Mouse (Mus musculus): ENCODE data around the gene Timeless.
A peak's percentile ranks its signal among the peaks of the same experiment; 100 is the strongest.
"Not testable (repeated sequence)": the region's sequence is repeated elsewhere in the genome, so short reads cannot be mapped to it uniquely, and the experiment has no call there.

Timeless gene

GRCm38 (mm10) chr10:128212871-128213323 is 19.0 kb upstream of the Timeless start:
- DNase-seq (ENCODE audit: low spot score): peak; percentile 32

DNA sequence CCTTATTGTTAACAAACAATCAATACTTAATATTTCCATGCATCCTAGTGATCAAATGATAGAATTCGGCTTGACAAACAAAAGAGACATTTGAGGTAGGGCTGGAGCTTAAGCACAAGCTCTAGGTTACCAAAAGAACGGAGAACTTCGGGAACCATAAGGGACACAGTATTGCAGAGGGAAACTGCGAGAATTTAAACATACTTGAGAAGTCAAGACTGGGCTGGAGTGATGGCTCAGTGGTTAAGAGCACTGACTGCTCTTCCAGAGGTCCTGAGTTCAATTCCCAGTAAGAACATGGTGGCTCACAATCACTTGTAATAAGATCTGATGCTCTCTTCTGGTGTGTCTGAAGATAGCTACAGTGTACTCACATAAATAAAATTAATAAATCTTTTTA is 17.8 kb upstream of the Timeless start:
- DNase-seq (ENCODE audit: low spot score): not testable (repeated sequence)

GRCm38 (mm10) chr10:128214981-128215380 is 16.9 kb upstream of the Timeless start:
- DNase-seq (ENCODE audit: low spot score): no peak

GRCm38 (mm10) chr10:128218387-128219117 is 13.3 kb upstream of the Timeless start:
- DNase-seq (ENCODE audit: low spot score): no peak

- DNase-seq (ENCODE audit: low spot score): no peak
Measured at GRCm38 (mm10) chr10:128221533-128222286, 10.2 kb upstream of the Timeless start.

- DNase-seq (ENCODE audit: low spot score): no peak
Measured at GRCm38 (mm10) chr10:128225064-128225463, 6.8 kb upstream of the Timeless start.

DNA sequence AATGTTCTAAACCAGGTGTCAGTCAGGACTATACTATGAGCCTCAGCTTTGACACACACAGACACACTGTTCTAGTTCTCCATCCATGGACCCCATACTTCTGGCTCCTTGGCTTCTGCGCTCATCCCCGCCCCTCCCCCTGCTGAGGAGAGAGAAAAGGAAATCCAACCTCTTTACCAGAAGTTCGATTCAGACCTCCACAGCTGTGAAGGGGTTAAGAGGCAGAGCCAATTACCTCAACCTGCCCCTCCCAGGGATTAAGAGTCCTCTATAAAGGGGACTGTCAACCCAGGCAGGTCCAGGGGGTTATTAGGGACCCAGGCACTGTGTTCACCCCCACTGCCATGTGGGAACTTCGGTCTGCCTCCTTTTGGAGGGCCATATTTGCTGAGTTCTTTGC is 6.3 kb upstream of the Timeless start, which contains the start of gene Mip:
Gene Mip (plus strand): TSS at position 301 of the 400 bp plus-strand sequence.
- no peak for DNase-seq (ENCODE audit: low spot score)

- no peak for DNase-seq (ENCODE audit: low spot score)
Measured at GRCm38 (mm10) chr10:128227592-128227991, 4.3 kb upstream of the Timeless start.

DNA sequence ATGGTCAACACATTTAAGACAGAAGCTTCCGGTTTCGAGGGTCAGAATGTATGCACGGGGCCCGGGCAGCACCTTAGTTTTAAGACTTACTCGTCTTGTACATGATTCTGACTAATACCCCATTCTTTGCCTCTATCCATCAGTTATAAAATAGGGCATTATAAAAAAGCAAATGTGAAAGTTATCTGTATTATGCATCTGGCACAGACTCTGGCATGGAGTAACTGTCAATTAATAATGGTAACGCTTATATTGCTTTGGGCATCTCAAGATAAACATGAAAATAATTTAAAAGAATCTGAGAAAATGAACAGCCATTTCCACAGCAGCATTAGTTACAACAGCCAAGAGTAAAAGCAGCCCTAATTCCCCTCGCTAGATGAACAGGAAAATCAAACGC is 3.9 kb upstream of the Timeless start:
- no peak for DNase-seq (ENCODE audit: low spot score)

DNA sequence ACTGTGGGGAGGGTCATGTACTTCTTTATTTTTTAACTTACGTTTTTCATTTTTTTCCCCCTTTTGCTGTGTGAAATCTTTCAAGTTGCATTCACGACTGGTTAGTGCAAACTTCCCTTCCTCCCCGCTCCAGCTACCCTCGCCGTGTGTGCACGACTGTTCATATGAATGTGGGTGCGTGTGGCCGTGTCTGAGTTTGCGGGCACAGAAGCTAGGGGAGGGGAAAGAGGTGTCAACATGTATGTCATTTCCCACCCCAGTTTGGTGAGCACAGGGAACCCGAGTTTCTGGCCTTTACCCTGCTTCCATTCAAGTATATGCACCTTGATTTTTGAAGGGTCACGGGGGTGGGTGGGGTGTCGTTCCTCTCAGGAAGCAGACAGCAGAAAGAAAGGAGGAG is 1.3 kb upstream of the Timeless start:
- DNase-seq (ENCODE audit: low spot score): no peak

GRCm38 (mm10) chr10:128231146-128231545 is 719 bp upstream of the Timeless start:
- DNase-seq (ENCODE audit: low spot score): no peak

DNA sequence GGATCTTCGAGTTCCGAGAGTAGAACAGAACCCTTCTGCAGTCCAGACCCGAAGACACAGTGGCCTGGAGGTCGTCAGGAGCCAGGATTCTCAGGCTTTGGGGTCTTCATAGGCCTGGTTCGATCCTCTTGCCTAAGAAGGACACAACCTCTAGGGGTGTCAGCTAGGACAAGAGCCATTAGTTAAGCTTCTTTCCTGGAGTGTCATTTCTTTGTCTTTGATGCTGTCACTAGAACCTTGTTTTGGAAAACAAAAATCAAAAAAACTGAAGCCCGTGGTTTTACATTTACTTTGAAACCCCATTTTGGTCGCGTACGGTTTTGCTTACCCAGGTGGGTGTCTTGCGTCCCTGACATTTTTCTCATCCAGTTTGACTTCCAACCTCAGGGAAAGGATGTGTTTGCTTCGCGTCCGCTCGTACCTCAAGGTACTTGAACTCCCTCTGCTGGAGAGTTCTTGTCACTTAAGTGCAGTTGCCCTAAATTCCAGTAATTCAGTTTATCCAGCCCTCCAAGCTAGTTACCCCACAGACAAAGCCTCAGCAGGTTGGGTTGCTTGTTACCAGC is 638 bp downstream of the Timeless start:
- DNase-seq (ENCODE audit: low spot score): peak; percentile 15

- DNase-seq (ENCODE audit: low spot score): no peak
Measured at GRCm38 (mm10) chr10:128236321-128236720, 4.5 kb downstream of the Timeless start.

DNA sequence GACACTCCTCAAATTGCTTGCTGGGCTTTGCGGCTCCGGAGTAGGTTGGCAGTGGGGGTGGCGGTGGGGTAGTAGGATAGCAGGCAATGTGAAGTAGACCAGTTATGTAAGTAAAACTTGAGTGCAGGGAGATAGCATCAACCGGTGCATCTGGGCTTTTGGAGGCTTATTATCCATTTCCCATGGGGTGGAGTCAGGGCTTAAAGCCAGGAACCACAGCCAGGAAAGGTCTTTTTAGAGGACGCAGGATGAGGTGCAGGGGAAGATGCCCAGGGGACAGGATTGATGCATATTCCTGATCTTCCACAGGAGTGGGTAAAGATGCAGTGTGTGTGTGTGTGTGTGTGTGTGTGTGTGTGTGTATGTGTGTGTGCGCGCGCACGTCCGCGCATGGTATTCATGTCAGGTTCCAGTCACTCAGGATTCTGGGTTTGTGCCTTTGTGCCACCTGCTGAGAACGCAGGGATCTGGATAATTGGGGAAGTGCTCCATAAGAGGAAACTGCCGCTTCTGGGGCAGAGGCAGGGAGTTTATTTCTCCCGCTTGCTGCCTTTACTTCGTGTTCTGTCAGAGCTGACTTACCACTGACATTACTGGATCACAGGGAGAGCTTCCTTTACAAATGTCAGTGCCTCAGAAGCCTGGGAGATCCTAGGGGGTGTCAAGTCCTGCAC is 6.1 kb downstream of the Timeless start:
- DNase-seq (ENCODE audit: low spot score): no peak

- DNase-seq (ENCODE audit: low spot score): no peak
Measured at GRCm38 (mm10) chr10:128239140-128239539, 7.3 kb downstream of the Timeless start.

DNA sequence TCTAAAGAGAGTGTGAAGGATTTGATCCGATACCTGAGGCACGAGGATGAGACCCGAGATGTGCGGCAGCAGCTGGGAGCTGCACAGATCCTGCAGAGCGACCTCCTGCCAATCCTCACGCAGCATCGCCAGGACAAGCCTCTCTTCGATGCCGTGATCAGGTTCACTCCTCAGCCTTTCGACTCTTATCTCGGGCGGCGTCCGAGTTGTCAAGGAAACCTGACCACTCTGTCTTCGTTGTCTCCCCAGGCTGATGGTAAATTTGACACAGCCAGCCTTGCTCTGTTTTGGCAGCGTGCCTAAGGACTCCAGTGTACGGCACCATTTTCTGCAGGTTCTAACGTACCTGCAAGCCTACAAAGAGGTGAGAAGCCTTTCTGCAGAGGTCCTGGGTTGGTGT is 8.3 kb downstream of the Timeless start:
- no peak for DNase-seq (ENCODE audit: low spot score)

DNA sequence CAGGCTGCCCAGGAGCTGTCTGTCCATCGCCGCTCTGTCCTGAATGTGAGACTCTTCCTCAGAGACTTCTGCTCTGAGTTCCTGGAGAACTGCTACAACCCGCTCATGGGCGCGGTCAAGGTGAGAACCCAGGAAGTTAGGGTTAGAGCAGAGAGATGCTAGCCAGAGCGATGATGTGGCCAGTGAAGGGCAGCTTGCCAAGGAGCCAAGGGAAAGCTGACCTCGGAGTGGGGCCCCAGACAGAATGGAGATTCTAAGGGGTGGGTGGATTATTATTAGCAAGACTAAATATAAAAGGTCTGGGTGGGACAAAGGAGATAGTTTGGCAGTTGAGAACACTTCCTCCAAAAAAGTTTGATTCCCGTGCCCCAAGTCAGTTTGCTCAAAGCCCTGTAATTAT is 11.4 kb downstream of the Timeless start:
- DNase-seq (ENCODE audit: low spot score): no peak

DNA sequence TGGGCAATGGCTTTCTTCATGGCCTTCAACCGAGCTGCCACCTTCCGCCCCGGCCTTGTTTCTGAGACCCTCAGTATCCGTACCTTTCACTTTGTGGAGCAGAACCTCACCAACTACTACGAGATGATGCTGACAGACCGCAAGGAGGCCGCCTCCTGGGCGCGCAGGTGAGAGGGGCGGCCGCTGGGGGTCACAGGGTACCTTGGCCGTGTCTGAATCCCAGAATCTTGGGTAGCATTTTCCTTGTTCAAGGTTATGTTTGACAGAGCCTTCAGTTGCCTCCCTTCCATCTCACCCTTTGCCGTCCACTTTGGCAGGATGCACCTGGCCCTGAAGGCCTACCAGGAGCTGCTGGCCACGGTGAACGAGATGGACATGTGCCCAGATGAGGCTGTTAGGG is 12.3 kb downstream of the Timeless start:
- no peak for DNase-seq (ENCODE audit: low spot score)

DNA sequence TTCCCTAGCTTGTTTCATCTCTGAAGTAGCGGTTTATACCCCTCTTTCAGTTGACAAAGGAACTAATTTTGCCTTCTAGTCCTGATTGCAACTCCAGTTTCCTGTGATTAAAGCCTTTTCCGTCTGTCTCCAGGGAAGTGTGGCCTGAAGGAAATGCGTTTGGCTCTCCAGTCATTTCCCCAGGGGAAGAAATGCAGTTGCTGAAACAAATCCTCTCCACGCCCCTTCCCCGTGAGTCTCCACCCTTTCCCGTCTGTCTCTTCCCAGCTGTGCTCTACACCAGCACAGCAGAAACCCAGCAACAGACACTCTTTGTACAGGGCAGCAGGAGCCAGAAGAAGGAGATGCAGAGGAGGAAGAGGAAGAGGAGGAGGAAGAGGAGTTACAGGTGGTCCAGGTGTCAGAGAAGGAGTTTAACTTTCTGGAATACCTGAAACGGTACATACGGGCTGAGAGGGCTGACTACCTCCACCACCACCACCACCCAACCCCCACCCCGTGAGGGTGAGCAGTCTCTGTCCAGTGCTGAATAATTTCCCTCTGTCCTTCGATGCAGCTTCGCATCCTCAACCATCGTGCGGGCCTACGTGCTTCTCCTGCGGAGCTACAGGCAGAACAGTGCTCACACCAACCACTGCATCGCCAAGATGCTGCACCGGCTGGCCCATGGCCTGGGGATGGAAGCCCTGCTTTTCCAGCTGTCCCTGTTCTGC is 15.3 kb downstream of the Timeless start:
- DNase-seq (ENCODE audit: low spot score): no peak

- DNase-seq (ENCODE audit: low spot score): no peak
Measured at GRCm38 (mm10) chr10:128250565-128250964, 18.7 kb downstream of the Timeless start.

GRCm38 (mm10) chr10:128253677-128254255 is 21.9 kb downstream of the Timeless start, which contains the start of gene Apon:
TSS of gene Apon (plus strand) at chr10:128254096.
- no peak for DNase-seq (ENCODE audit: low spot score)

Measured in ovary, postnatal 36 days (tissue).